Comparison of ENCODE assay signal across 32 mouse cellular contexts in the genomic region with DNA sequence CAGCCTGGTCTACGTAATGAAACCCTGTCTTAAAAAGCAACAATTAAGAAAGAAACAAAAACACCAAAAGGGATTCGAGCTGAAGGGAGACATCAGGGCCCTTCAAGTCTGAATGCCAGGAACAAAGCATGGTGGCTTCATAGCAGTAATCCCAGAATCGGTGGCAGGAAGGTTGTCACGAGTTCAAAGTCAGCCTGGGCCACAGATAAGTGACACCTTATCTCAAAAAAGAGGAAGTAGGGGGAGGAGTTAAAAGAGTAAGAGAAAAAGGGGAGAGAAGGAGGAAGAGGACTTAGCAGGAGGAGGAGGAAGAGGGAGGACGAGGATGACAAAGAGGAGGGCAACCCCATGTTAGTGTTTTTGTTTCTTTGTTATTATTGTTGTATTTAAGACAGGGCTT. TPM values are rescaled to one million over a fixed set of nuclear protein-coding genes. Genes with fewer than 3 reads are reported as not detected.
A peak's percentile ranks its signal among the peaks of the same experiment; 100 is the strongest.
DNase-seq lines count a peak whose midpoint lies in the region; ATAC-seq and TF ChIP-seq lines count a peak whose summit lies in the region.
"Had no signal": no experiment of that assay in that cellular context is flagged by ENCODE, and none has a peak within 500 bp of the region (broad histone marks: within the 10 kb centered on the region; RNA-seq: fewer than 3 reads in every experiment).

No protein-coding gene starts in this region.

- 61% methylated on average over 5 of the region's 5 CpGs for WGBS in kidney, embryonic 16.5 days
- 67% methylated on average over 5 of the region's 5 CpGs for WGBS in kidney, adult 2 months
- WGBS in stomach, embryonic 14.5 days = 76% methylated on average over 5 of the region's 5 CpGs

- no peak for TF ChIP-seq CTCF in kidney, adult 2 months (conservative IDR thresholded peaks at IDR 0.05; ENCODE audit: insufficient read depth, insufficient read length, low read depth, low read length)

- TF ChIP-seq POLR2A in kidney, adult 2 months (IDR thresholded peaks at IDR 0.05; ENCODE audit: low read depth, low read length) = no peak

- no peak overlapping the region for H3K9ac ChIP-seq in kidney, embryonic 16.5 days (replicated peaks; ENCODE audit: low read length)
- H3K9ac ChIP-seq in stomach, embryonic 14.5 days (replicated peaks; ENCODE audit: low read depth, low read length) = no peak overlapping the region
- H3K9ac ChIP-seq: embryonic facial prominence, embryonic 12.5 days; forebrain, embryonic 15.5 days; heart, embryonic 13.5 days; hindbrain, embryonic 14.5 days; liver, embryonic 12.5 days; liver, postnatal 0 days; midbrain, embryonic 13.5 days had no signal

- no peak overlapping the region for H3K4me3 ChIP-seq in kidney, embryonic 16.5 days (ENCODE audit: low read length)
- no peak overlapping the region for H3K4me3 ChIP-seq in kidney, adult 2 months (ENCODE audit: insufficient read depth, low read depth, low read length)
- H3K4me3 ChIP-seq in stomach, embryonic 14.5 days (ENCODE audit: low read depth, low read length) = no peak overlapping the region
- H3K4me3 ChIP-seq: embryonic facial prominence, embryonic 12.5 days; forebrain, embryonic 10.5 days; forebrain, embryonic 15.5 days; heart, embryonic 13.5 days; liver, embryonic 12.5 days; midbrain, embryonic 13.5 days had no signal

- no peak overlapping the region for H3K4me2 ChIP-seq in kidney, embryonic 16.5 days (replicated peaks; ENCODE audit: low read depth, low read length)
- H3K4me2 ChIP-seq in stomach, embryonic 14.5 days (replicated peaks; ENCODE audit: low read depth, low read length) = no peak overlapping the region
- H3K4me2 ChIP-seq: embryonic facial prominence, embryonic 12.5 days; forebrain, embryonic 15.5 days; heart, embryonic 13.5 days; hindbrain, embryonic 14.5 days; liver, embryonic 12.5 days; midbrain, embryonic 13.5 days had no signal

- no peak for ATAC-seq in kidney, embryonic 16.5 days (ENCODE audit: low FRiP score, low TSS enrichment)
- 0 out of 2 replicates have a peak, but pooled peaks have one; percentile 16 for ATAC-seq in common myeloid progenitor, adult 5-6 weeks (replicated peaks; ENCODE audit: low read depth, poor library complexity, severe bottlenecking)
- ATAC-seq in stomach, embryonic 14.5 days (ENCODE audit: insufficient number of reproducible peaks, insufficient read depth, low FRiP score, low read depth) = no peak
- no peak for ATAC-seq in CD4-positive, CD25-positive, alpha-beta regulatory T cell, adult 4 months
- no peak for ATAC-seq in cerebellum, adult (ENCODE audit: insufficient number of reproducible peaks, low FRiP score, low TSS enrichment)
- ATAC-seq: forebrain, embryonic 15.5 days; inflammation-experienced regulatory T-cells, adult 6 months; liver, embryonic 12.5 days; liver, postnatal 0 days; midbrain, embryonic 13.5 days; Patski had no signal

- no peaks in the 10 kb centered on the region for H3K27me3 ChIP-seq in kidney, embryonic 16.5 days (ENCODE audit: insufficient read depth, low read length)
- H3K27me3 ChIP-seq in kidney, adult 2 months (replicated peaks; ENCODE audit: control insufficient read depth, insufficient read depth, low read length) = no peaks in the 10 kb centered on the region
- H3K27me3 ChIP-seq in stomach, embryonic 14.5 days (ENCODE audit: control insufficient read depth, insufficient read depth, low read length) = no peaks in the 10 kb centered on the region
- H3K27me3 ChIP-seq: CH12.LX; embryonic facial prominence, embryonic 12.5 days; forebrain, embryonic 15.5 days; heart, embryonic 13.5 days; liver, embryonic 12.5 days; midbrain, embryonic 13.5 days; Patski had no signal

- no peaks in the 10 kb centered on the region for H3K36me3 ChIP-seq in kidney, embryonic 16.5 days (ENCODE audit: insufficient read depth, low read length)
- no peaks in the 10 kb centered on the region for H3K36me3 ChIP-seq in kidney, adult 2 months (ENCODE audit: control insufficient read depth, insufficient read depth, low read length)
- H3K36me3 ChIP-seq in stomach, embryonic 14.5 days (ENCODE audit: control insufficient read depth, insufficient read depth, low read length) = no peaks in the 10 kb centered on the region
- H3K36me3 ChIP-seq: embryonic facial prominence, embryonic 12.5 days; forebrain, embryonic 10.5 days; forebrain, embryonic 15.5 days; heart, embryonic 13.5 days; liver, embryonic 12.5 days; midbrain, embryonic 13.5 days had no signal

- no peaks in the 10 kb centered on the region for H3K9me3 ChIP-seq in kidney, embryonic 16.5 days (ENCODE audit: low read length)
- no peaks in the 10 kb centered on the region for H3K9me3 ChIP-seq in stomach, embryonic 14.5 days (ENCODE audit: control insufficient read depth, low read depth, low read length)
- H3K9me3 ChIP-seq: embryonic facial prominence, embryonic 12.5 days; forebrain, embryonic 10.5 days; forebrain, embryonic 15.5 days; heart, embryonic 13.5 days; liver, embryonic 12.5 days; midbrain, embryonic 13.5 days had no signal

- no peak for DNase-seq in kidney, adult 2 months
- no peak for DNase-seq in urinary bladder, adult 18-20 months (ENCODE audit: low spot score in 2 of 2)
- DNase-seq: adrenal gland, postnatal 10 days; B cell, adult 2 months; cerebellum, adult 11 months; cerebellum, adult 9-10 months; cerebellum, postnatal 36 days; embryo, embryonic 11 days; heart, postnatal 10 days; left cerebral cortex, postnatal 4 days; liver, postnatal 0 days; lung, postnatal 10 days; right cerebral cortex, postnatal 25 days; spleen, adult 18-20 months; thymus, adult 2 months; thymus, postnatal 36 days had no signal

- H3K27ac ChIP-seq in kidney, embryonic 16.5 days (ENCODE audit: low read length) = peak overlapping the region; percentile 83; the same call in 1 of the 2 replicates
- H3K27ac ChIP-seq in kidney, adult 2 months (ENCODE audit: insufficient read depth, low read depth, low read length) = no peak overlapping the region
- peak overlapping the region; percentile 90; the same call in 1 of the 2 replicates for H3K27ac ChIP-seq in stomach, embryonic 14.5 days (ENCODE audit: low read length)
- H3K27ac ChIP-seq: embryonic facial prominence, embryonic 12.5 days; forebrain, embryonic 10.5 days; forebrain, embryonic 15.5 days; heart, embryonic 13.5 days; hindbrain, embryonic 14.5 days; liver, embryonic 12.5 days; macrophage; midbrain, embryonic 13.5 days had no signal

- peaks cover 9% of the 10 kb centered on the region; the same call in 1 of the 2 replicates for H3K4me1 ChIP-seq in kidney, embryonic 16.5 days (ENCODE audit: insufficient read depth, low read length)
- no peaks in the 10 kb centered on the region for H3K4me1 ChIP-seq in kidney, adult 2 months (ENCODE audit: control insufficient read depth, insufficient read depth, low read length)
- peaks cover 18% of the 10 kb centered on the region for H3K4me1 ChIP-seq in stomach, embryonic 14.5 days (ENCODE audit: control insufficient read depth, insufficient read depth, low read length)
- H3K4me1 ChIP-seq: forebrain, embryonic 15.5 days; midbrain, embryonic 13.5 days had no signal

RNA-seq across cellular contexts. Expression of a gene that starts 19.4 kb away (rescaled TPM):
- polyA plus RNA-seq in kidney, embryonic 16.5 days (2015; fragmentation: Nextera tagmentation; extraction: Ambion mirVana) = 12.2 and 17.3 TPM in 2 replicates
- polyA plus RNA-seq in kidney, adult 2 months (2012; rRNA removed) = 12.4 TPM in 2 replicates
- total RNA-seq in common myeloid progenitor, adult 5-6 weeks (2017) = 1.8 and 3.7 TPM in 2 replicates
- polyA plus RNA-seq in stomach, embryonic 14.5 days (2014; fragmentation: Nextera tagmentation; extraction: Ambion mirVana) = 29.5 and 32.4 TPM in 2 replicates
- 1 to 10 TPM in 1 of 2 experiments, under 1 TPM in 1; 0.84 to 1.3 TPM for polyA plus RNA-seq in CD4-positive, CD25-positive, alpha-beta regulatory T cell, adult 4 months (2017; shearing (Covaris generic))

RNA-seq across cellular contexts. Expression of a gene that starts 53.8 kb away (rescaled TPM):
- polyA plus RNA-seq in kidney, embryonic 16.5 days (2015; fragmentation: Nextera tagmentation; extraction: Ambion mirVana) = 65.8 and 67.9 TPM in 2 replicates
- 105 and 116 TPM in 2 replicates for polyA plus RNA-seq in kidney, adult 2 months (2012; rRNA removed)
- 7.4 and 12.9 TPM in 2 replicates for total RNA-seq in common myeloid progenitor, adult 5-6 weeks (2017)
- 35.5 and 42.2 TPM in 2 replicates for polyA plus RNA-seq in stomach, embryonic 14.5 days (2014; fragmentation: Nextera tagmentation; extraction: Ambion mirVana)
- 10 to 100 TPM; 59.7 to 84.6 TPM for polyA plus RNA-seq in CD4-positive, CD25-positive, alpha-beta regulatory T cell, adult 4 months (2017; shearing (Covaris generic))
